29 mouse cellular contexts compared by ENCODE assay signal in genomic region chr9:123469087-123469486, GRCm38 (mm10). TPM values are rescaled to one million over a fixed set of nuclear protein-coding genes. Genes with fewer than 3 reads are reported as not detected.
DNase-seq lines count a peak whose midpoint lies in the region; ATAC-seq and TF ChIP-seq lines count a peak whose summit lies in the region.
"Had no signal": no experiment of that assay in that cellular context is flagged by ENCODE, and none has a peak within 500 bp of the region (broad histone marks: within the 10 kb centered on the region; RNA-seq: fewer than 3 reads in every experiment).

No protein-coding gene starts in this region.

- H3K9me3 ChIP-seq in heart, postnatal 0 days (replicated peaks; ENCODE audit: control insufficient read depth, low read length) = no peaks in the 10 kb centered on the region
- no peaks in the 10 kb centered on the region for H3K9me3 ChIP-seq in heart, embryonic 12.5 days (replicated peaks)
- H3K9me3 ChIP-seq in liver, embryonic 13.5 days (replicated peaks) = no peaks in the 10 kb centered on the region
- H3K9me3 ChIP-seq: embryonic facial prominence, embryonic 13.5 days; G1E; limb, embryonic 12.5 days; midbrain, embryonic 12.5 days; neural tube, embryonic 12.5 days had no signal

- no peak overlapping the region for H3K4me2 ChIP-seq in heart, postnatal 0 days (ENCODE audit: low read depth, low read length)
- H3K4me2 ChIP-seq in heart, embryonic 12.5 days = no peak overlapping the region
- peak overlapping the region; percentile 13; the same call in 1 of the 2 replicates for H3K4me2 ChIP-seq in liver, embryonic 13.5 days
- H3K4me2 ChIP-seq: embryonic facial prominence, embryonic 13.5 days; hindbrain, embryonic 14.5 days; limb, embryonic 12.5 days; midbrain, embryonic 12.5 days; neural tube, embryonic 12.5 days had no signal

- no peak overlapping the region for H3K9ac ChIP-seq in heart, postnatal 0 days (replicated peaks; ENCODE audit: low read depth, low read length)
- H3K9ac ChIP-seq in heart, embryonic 12.5 days = no peak overlapping the region
- peak overlapping the region; percentile 0; the same call in 1 of the 2 replicates for H3K9ac ChIP-seq in liver, embryonic 13.5 days
- H3K9ac ChIP-seq: embryonic facial prominence, embryonic 13.5 days; hindbrain, embryonic 14.5 days; limb, embryonic 12.5 days; midbrain, embryonic 12.5 days; neural tube, embryonic 12.5 days had no signal

- TF ChIP-seq CTCF in gastrocnemius, adult 2 months (IDR thresholded peaks at IDR 0.05) = no peak
- no peak for TF ChIP-seq CTCF in heart, postnatal 0 days (IDR thresholded peaks at IDR 0.05; ENCODE audit: low read depth)

- peak overlapping the region; percentile 68 for H3K27ac ChIP-seq in gastrocnemius, adult 2 months
- H3K27ac ChIP-seq in heart, postnatal 0 days (ENCODE audit: low read depth) = peak overlapping the region; percentile 58; the same call in 1 of the 2 replicates
- no peak overlapping the region for H3K27ac ChIP-seq in heart, embryonic 12.5 days (ENCODE audit: poor library complexity, severe bottlenecking)
- H3K27ac ChIP-seq in liver, embryonic 13.5 days = peak overlapping the region; percentile 60
- H3K27ac ChIP-seq: embryonic facial prominence, embryonic 13.5 days; hindbrain, embryonic 14.5 days; limb, embryonic 12.5 days; midbrain, embryonic 12.5 days; neural tube, embryonic 12.5 days had no signal

- H3K27me3 ChIP-seq in heart, postnatal 0 days (ENCODE audit: control insufficient read depth, insufficient read depth, low read length) = no peaks in the 10 kb centered on the region
- H3K27me3 ChIP-seq in heart, embryonic 12.5 days (replicated peaks) = no peaks in the 10 kb centered on the region
- no peaks in the 10 kb centered on the region for H3K27me3 ChIP-seq in liver, embryonic 13.5 days
- H3K27me3 ChIP-seq: embryonic facial prominence, embryonic 13.5 days; limb, embryonic 12.5 days; midbrain, embryonic 12.5 days; neural tube, embryonic 12.5 days; Patski had no signal

- ATAC-seq in heart, postnatal 0 days (ENCODE audit: insufficient read depth, low read depth) = no peak
- no peak for ATAC-seq in heart, embryonic 12.5 days (ENCODE audit: insufficient number of reproducible peaks, low FRiP score)
- ATAC-seq in liver, embryonic 13.5 days (ENCODE audit: low read depth) = peak; percentile 35
- ATAC-seq: forebrain, embryonic 14.5 days; intestine, postnatal 0 days; Patski had no signal

- H3K4me3 ChIP-seq in gastrocnemius, adult 2 months = no peak overlapping the region
- H3K4me3 ChIP-seq in heart, postnatal 0 days (ENCODE audit: low read depth, low read length) = no peak overlapping the region
- no peak overlapping the region for H3K4me3 ChIP-seq in heart, embryonic 12.5 days
- no peak overlapping the region for H3K4me3 ChIP-seq in liver, embryonic 13.5 days (replicated peaks)
- H3K4me3 ChIP-seq: embryonic facial prominence, embryonic 13.5 days; limb, embryonic 12.5 days; midbrain, embryonic 12.5 days; myocyte; neural tube, embryonic 12.5 days had no signal

- no peaks in the 10 kb centered on the region for H3K36me3 ChIP-seq in heart, postnatal 0 days (replicated peaks; ENCODE audit: control insufficient read depth, insufficient read depth, low read length)
- H3K36me3 ChIP-seq in heart, embryonic 12.5 days = no peaks in the 10 kb centered on the region
- H3K36me3 ChIP-seq in liver, embryonic 13.5 days = no peaks in the 10 kb centered on the region
- H3K36me3 ChIP-seq: G1E; midbrain, embryonic 12.5 days; neural tube, embryonic 12.5 days had no signal

- intact Hi-C loops in gastrocnemius, adult 2 months (cut with DNase I) = loop anchor here (5.0 kb wide), 1 partner anchor 38 kb away; no protein-coding TSS in a partner anchor

- no peak for TF ChIP-seq EP300 in heart, postnatal 0 days (IDR thresholded peaks at IDR 0.05; ENCODE audit: low read depth)

- peaks cover 37% of the 10 kb centered on the region for H3K4me1 ChIP-seq in heart, postnatal 0 days (ENCODE audit: control insufficient read depth, insufficient read depth)
- H3K4me1 ChIP-seq in heart, embryonic 12.5 days (replicated peaks) = peaks cover 20% of the 10 kb centered on the region
- peaks cover 36% of the 10 kb centered on the region for H3K4me1 ChIP-seq in liver, embryonic 13.5 days (replicated peaks)
- H3K4me1 ChIP-seq: embryonic facial prominence, embryonic 13.5 days; midbrain, embryonic 12.5 days; neural tube, embryonic 12.5 days had no signal

- no peak for DNase-seq in gastrocnemius, adult 2 months
- no peak for DNase-seq in gastrocnemius, postnatal 10 days
- DNase-seq in heart, postnatal 0 days (ENCODE audit: low spot score) = no peak
- peak; percentile 40 for DNase-seq in 3T3-L1 (ENCODE audit: low read depth, low spot score)
- DNase-seq in liver, embryonic 13.5 days = no peak
- DNase-seq in frontal cortex, adult 2 months (ENCODE audit: extremely low spot score in 1 of 2, low spot score in 1 of 2) = no peak
- no peak for DNase-seq in testis, postnatal 10 days (ENCODE audit: low spot score)
- DNase-seq: adrenal gland, postnatal 10 days; cerebellum, adult 8-10 months; cerebellum, postnatal 36 days; kidney, adult 9 months; kidney, postnatal 14 days; layer of hippocampus, adult 9-11 months; lung, postnatal 36 days; right cerebral cortex, adult 18-20 months; spleen, adult 18-20 months; thymus, adult 18-20 months; thymus, postnatal 25 days had no signal

RNA-seq across cellular contexts. Expression of gene Limd1, which starts 9.4 kb away (rescaled TPM):
- total RNA-seq in gastrocnemius, adult 2 months (2021) = 10 to 100 TPM; 31.5 to 41.1 TPM
- 10 to 100 TPM; 34.7 to 35.3 TPM for total RNA-seq in gastrocnemius, postnatal 10 days (2021)
- 128 and 143 TPM in 2 replicates for total RNA-seq in heart, postnatal 0 days (2014; rRNA removed; ENCODE audit: low replicate concordance)
- polyA plus RNA-seq in heart, postnatal 0 days (2015; fragmentation: Nextera tagmentation; extraction: Ambion mirVana) = 40.2 and 42.4 TPM in 2 replicates
- 37.8 and 40.8 TPM in 2 replicates for polyA plus RNA-seq in heart, embryonic 12.5 days (2016; fragmentation: Nextera tagmentation; extraction: Ambion mirVana)
- polyA plus RNA-seq in liver, embryonic 13.5 days (2015; fragmentation: Nextera tagmentation; extraction: Ambion mirVana) = 21.5 and 25.8 TPM in 2 replicates
- 7.9 and 8.4 TPM in 2 replicates for polyA plus RNA-seq in frontal cortex, adult 2 months (2012; rRNA removed)
